Mouse (Mus musculus) brain, embryonic 14.5 days (tissue): ENCODE data around the gene Stk11ip.

Source experiments
- CTCF ChIP-seq: fragments of 200-500 bp; IDR thresholded peaks from 2 replicates; pipeline ENCODE4 v1.5.1; 2012; ENCODE audit warnings: inconsistent platforms, mild to moderate bottlenecking, moderate library complexity, borderline replicate concordance; ENCODE audit not compliant: insufficient read depth, insufficient read length; ENCODE audit errors: extremely low read depth
- POLR2A ChIP-seq: fragments of 200-500 bp; IDR thresholded peaks from 2 replicates; pipeline ENCODE4 v1.6.1; 2012; ENCODE audit warnings: mild to moderate bottlenecking, inconsistent platforms, borderline replicate concordance; ENCODE audit not compliant: poor library complexity, insufficient read depth, insufficient read length, severe bottlenecking; ENCODE audit errors: extremely low read depth

- TF ChIP-seq CTCF (no peak), POLR2A (no peak)
Observed at GRCm38 (mm10) chr1:75533325-75534252, 12.3 kb downstream of the Stk11ip start.
